Mouse (Mus musculus) mammary gland, adult 2 months (tissue): Measurements from ENCODE around the gene Csnk2a2. TPM values are rescaled to one million over a fixed set of nuclear protein-coding genes. Genes with fewer than 3 reads are reported as not detected.

Source experiments
- polyA plus RNA-seq: library from polyadenylated mRNA; depleted of rRNA; stranded (reverse); fragments of >200 nt; gene quantifications from 2 replicates; pipeline ENCODE4 v1.2.3, GENCODE M21; 2012; ENCODE audit warnings: low replicate concordance; rRNA removed

The Csnk2a2 gene
- polyA plus RNA-seq = 12.8 and 28.3 TPM in 2 replicates

DNA sequence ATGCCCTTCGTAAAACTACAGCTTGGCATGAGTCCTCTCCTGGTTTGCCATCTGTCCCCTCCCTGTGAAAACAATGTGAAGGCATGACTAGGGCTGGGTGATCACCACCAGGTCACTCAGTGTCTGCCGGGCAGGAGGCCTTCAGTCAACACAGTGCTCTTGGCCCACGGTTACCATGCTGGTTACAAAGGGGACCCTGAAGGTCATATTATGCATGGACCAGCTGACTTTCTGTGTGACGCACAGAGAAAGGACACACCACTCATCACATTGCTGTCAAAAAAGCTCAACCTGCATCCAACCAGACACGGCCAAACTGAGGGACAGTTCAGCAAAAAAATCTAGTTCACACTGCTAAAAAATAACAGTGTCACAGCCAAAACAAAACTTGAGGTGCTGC lies at the start of gene Csnk2a2:
TSS of gene Csnk2a2 (minus strand) at position 34 of the 400 bp plus-strand sequence.

DNA sequence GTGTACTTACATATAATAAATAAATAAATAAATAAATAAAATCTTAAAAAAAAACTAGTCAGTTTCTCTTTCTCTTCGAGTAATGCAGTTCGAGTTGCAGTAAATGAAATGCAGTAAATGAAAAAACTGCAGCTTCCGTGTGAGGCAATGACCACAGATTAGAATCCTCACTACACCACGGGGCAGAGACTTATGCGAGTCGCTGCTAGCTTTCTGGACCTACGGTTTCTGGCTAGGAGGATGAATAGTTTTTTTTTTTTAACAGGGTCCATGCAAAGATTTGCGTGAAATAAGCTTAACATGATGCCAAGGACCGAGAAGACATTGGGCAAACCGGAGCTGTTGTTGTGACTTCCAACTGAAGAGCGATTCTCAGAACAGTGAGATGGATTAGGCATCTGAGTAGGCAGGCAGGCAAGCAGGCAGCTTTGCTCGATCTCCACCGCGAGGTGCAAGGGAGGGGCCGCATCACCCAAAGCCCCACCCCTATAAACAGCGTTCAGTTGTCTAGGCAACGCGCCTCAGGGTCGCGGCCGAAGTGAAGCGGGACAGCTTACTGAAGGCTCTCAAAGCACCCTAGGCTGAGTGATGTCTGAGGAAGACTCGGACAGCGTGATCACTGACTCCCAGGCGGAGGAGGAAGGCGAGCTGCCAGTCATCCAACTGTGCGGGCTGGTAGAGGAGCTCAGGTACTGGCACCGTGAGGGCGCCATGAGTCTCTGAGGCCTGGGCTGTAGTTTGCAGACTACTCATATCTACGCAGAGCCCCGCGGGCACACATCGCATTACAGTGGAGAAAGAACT lies 43.9 kb upstream of the Csnk2a2 start, which contains the start of gene Ccdc113:
TSS of gene Ccdc113 (plus strand) at position 502 of the 804 bp plus-strand sequence.

DNA sequence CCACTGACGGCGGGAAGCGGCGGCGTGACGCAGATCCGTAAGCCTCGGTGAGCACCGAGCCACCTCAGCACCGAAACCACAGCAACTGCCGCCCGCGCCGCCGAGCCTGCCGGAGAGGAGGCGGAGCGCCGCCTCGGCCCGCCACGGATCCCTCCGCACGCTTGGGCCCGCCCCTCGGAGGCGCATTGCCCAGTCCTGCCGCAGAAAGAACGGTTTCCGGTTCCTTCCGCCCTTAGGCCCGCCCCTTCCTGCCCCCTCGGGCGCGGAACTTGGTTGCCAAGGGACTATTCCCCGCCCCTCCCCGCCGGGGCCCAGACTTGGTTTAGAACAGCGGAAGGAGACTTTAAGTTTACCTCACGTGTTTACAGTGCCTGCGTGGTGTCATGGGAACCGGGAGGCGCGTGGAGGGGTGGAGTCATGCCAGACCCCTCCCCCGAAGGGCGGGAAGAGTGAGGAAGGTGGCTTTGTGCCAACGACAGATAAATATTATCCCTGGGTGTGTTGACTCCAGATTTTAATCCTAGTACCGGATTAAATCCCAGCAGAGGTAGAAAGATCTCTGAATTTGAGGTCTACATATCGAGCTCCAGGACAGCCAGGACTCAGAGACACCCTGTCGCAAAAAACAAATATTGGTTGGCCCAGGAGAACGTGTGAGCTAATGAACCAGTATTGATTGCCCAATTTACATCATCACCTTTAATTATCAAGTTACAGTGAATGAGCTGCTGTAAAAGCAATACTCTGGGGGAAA lies 55.0 kb downstream of the Csnk2a2 start, which contains the start of gene Cfap20:
TSS of gene Cfap20 (minus strand) at position 184 of the 754 bp plus-strand sequence.

Other genes with a start within 250 kb of the Csnk2a2 start
- 1.0 and 1.2 TPM in 2 replicates for gene Cngb1, start 183.5 kb downstream of the Csnk2a2 start, polyA plus RNA-seq
- 0.30 TPM in 1 of 2 replicates, not detected in the other for gene Tepp, start 179.5 kb downstream of the Csnk2a2 start, polyA plus RNA-seq
- 9.5 and 16.2 TPM in 2 replicates for gene Zfp319, start 158.1 kb downstream of the Csnk2a2 start, polyA plus RNA-seq
- 28.7 and 33.4 TPM in 2 replicates for gene Usb1, start 157.8 kb downstream of the Csnk2a2 start, polyA plus RNA-seq
- gene Mmp15, start 137.8 kb downstream of the Csnk2a2 start, polyA plus RNA-seq = 32.1 and 55.1 TPM in 2 replicates
- gene Cfap20, start 55.2 kb downstream of the Csnk2a2 start, polyA plus RNA-seq = 38.6 and 45.7 TPM in 2 replicates
- gene Ccdc113, start 44.0 kb upstream of the Csnk2a2 start, polyA plus RNA-seq = not detected in 2 replicates
- gene Prss54, start 86.3 kb upstream of the Csnk2a2 start, polyA plus RNA-seq = not detected in 2 replicates
- gene Gins3, start 143.4 kb upstream of the Csnk2a2 start, polyA plus RNA-seq = 1.5 and 2.3 TPM in 2 replicates
- 22.4 and 26.3 TPM in 2 replicates for gene Ndrg4, start 186.9 kb upstream of the Csnk2a2 start, polyA plus RNA-seq
- gene Setd6, start 225.8 kb upstream of the Csnk2a2 start, polyA plus RNA-seq = 10.3 and 12.0 TPM in 2 replicates